8 mouse cellular contexts compared by ENCODE assay signal in genomic region chr15:40018792-40019151, GRCm38 (mm10).
A peak's percentile ranks its signal among the peaks of the same experiment; 100 is the strongest.
DNase-seq lines count a peak whose midpoint lies in the region; ATAC-seq and TF ChIP-seq lines count a peak whose summit lies in the region.
"Had no signal": no experiment of that assay in that cellular context is flagged by ENCODE, and none has a peak within 500 bp of the region (broad histone marks: within the 10 kb centered on the region; RNA-seq: fewer than 3 reads in every experiment).

No protein-coding gene starts in this region.

- H3K4me1 ChIP-seq in hindbrain, embryonic 11.5 days (replicated peaks; ENCODE audit: control insufficient read depth, insufficient read depth, low read length): no peaks in the 10 kb centered on the region
- H3K4me1 ChIP-seq in hindbrain, postnatal 0 days (ENCODE audit: insufficient read depth, low read length): no peaks in the 10 kb centered on the region
- peaks cover 9% of the 10 kb centered on the region for H3K4me1 ChIP-seq in neural tube, embryonic 15.5 days
- H3K4me1 ChIP-seq in hindbrain, embryonic 12.5 days: peaks cover 8% of the 10 kb centered on the region

- 44% methylated on average over 8 of the region's 8 CpGs for WGBS in hindbrain, embryonic 11.5 days
- 44% methylated on average over 8 of the region's 8 CpGs for WGBS in hindbrain, postnatal 0 days
- WGBS in neural tube, embryonic 15.5 days: 37% methylated on average over 8 of the region's 8 CpGs
- WGBS in hindbrain, embryonic 12.5 days: 44% methylated on average over 8 of the region's 8 CpGs

- no peak overlapping the region for H3K4me2 ChIP-seq in hindbrain, embryonic 11.5 days (replicated peaks; ENCODE audit: low read depth, low read length)
- no peak overlapping the region for H3K4me2 ChIP-seq in hindbrain, postnatal 0 days (ENCODE audit: low read depth, low read length)
- no peak overlapping the region for H3K4me2 ChIP-seq in neural tube, embryonic 15.5 days
- H3K4me2 ChIP-seq in hindbrain, embryonic 12.5 days (replicated peaks): no peak overlapping the region
- H3K4me2 ChIP-seq: liver, embryonic 13.5 days had no signal

- no peaks in the 10 kb centered on the region for H3K9me3 ChIP-seq in hindbrain, embryonic 11.5 days (ENCODE audit: control insufficient read depth, low read length)
- no peaks in the 10 kb centered on the region for H3K9me3 ChIP-seq in hindbrain, postnatal 0 days (ENCODE audit: low read length)
- no peaks in the 10 kb centered on the region for H3K9me3 ChIP-seq in neural tube, embryonic 15.5 days (replicated peaks)
- H3K9me3 ChIP-seq in hindbrain, embryonic 12.5 days (replicated peaks): no peaks in the 10 kb centered on the region
- H3K9me3 ChIP-seq: liver, embryonic 13.5 days had no signal

- H3K9ac ChIP-seq in hindbrain, embryonic 11.5 days (ENCODE audit: low read depth, low read length): no peak overlapping the region
- H3K9ac ChIP-seq in hindbrain, postnatal 0 days (replicated peaks; ENCODE audit: low read length): no peak overlapping the region
- no peak overlapping the region for H3K9ac ChIP-seq in neural tube, embryonic 15.5 days (replicated peaks)
- no peak overlapping the region for H3K9ac ChIP-seq in hindbrain, embryonic 12.5 days
- H3K9ac ChIP-seq: liver, embryonic 13.5 days had no signal

- H3K4me3 ChIP-seq in hindbrain, embryonic 11.5 days (ENCODE audit: low read depth, low read length): no peak overlapping the region
- H3K4me3 ChIP-seq in hindbrain, postnatal 0 days (ENCODE audit: low read length): no peak overlapping the region
- H3K4me3 ChIP-seq in neural tube, embryonic 15.5 days (replicated peaks): no peak overlapping the region
- no peak overlapping the region for H3K4me3 ChIP-seq in hindbrain, embryonic 12.5 days
- H3K4me3 ChIP-seq: liver, embryonic 13.5 days had no signal

- TF ChIP-seq CTCF in hindbrain, postnatal 0 days (IDR thresholded peaks at IDR 0.05; ENCODE audit: low read depth): no peak

- no peak overlapping the region for H3K27ac ChIP-seq in hindbrain, embryonic 11.5 days (ENCODE audit: low read depth, low read length)
- no peak overlapping the region for H3K27ac ChIP-seq in hindbrain, postnatal 0 days
- H3K27ac ChIP-seq in neural tube, embryonic 15.5 days (replicated peaks): no peak overlapping the region
- no peak overlapping the region for H3K27ac ChIP-seq in hindbrain, embryonic 12.5 days
- H3K27ac ChIP-seq: liver, embryonic 13.5 days had no signal

- H3K27me3 ChIP-seq in hindbrain, embryonic 11.5 days (ENCODE audit: control insufficient read depth, insufficient read depth, low read length): no peaks in the 10 kb centered on the region
- H3K27me3 ChIP-seq in hindbrain, postnatal 0 days (ENCODE audit: insufficient read depth, low read length): no peaks in the 10 kb centered on the region
- no peaks in the 10 kb centered on the region for H3K27me3 ChIP-seq in neural tube, embryonic 15.5 days (replicated peaks)
- no peaks in the 10 kb centered on the region for H3K27me3 ChIP-seq in hindbrain, embryonic 12.5 days
- H3K27me3 ChIP-seq: liver, embryonic 13.5 days had no signal

- intact Hi-C loops in left cerebral cortex, postnatal 36 days (cut with DNase I): no loop called here

- no peaks in the 10 kb centered on the region for H3K36me3 ChIP-seq in hindbrain, embryonic 11.5 days (ENCODE audit: control insufficient read depth, insufficient read depth, low read length)
- H3K36me3 ChIP-seq in hindbrain, postnatal 0 days (ENCODE audit: insufficient read depth, low read length): no peaks in the 10 kb centered on the region
- no peaks in the 10 kb centered on the region for H3K36me3 ChIP-seq in neural tube, embryonic 15.5 days
- H3K36me3 ChIP-seq in hindbrain, embryonic 12.5 days: no peaks in the 10 kb centered on the region
- H3K36me3 ChIP-seq: liver, embryonic 13.5 days had no signal

- DNase-seq in hindbrain, embryonic 11.5 days (ENCODE audit: low spot score): peak; percentile 41
- DNase-seq in hindbrain, postnatal 0 days (ENCODE audit: low spot score): no peak
- peak; percentile 19 for DNase-seq in neural tube, embryonic 10.5 days (ENCODE audit: extremely low spot score, low spot score)
- DNase-seq in spleen, postnatal 14 days (ENCODE audit: low spot score in 2 of 2): no peak
- no peak for DNase-seq in left cerebral cortex, postnatal 36 days (ENCODE audit: low spot score in 2 of 2)
- DNase-seq: liver, embryonic 13.5 days had no signal

- peak; percentile 82 for ATAC-seq in hindbrain, embryonic 11.5 days (ENCODE audit: low FRiP score)
- ATAC-seq in hindbrain, postnatal 0 days: no peak
- no peak for ATAC-seq in neural tube, embryonic 15.5 days (ENCODE audit: low FRiP score)
- 0 out of 2 replicates have a peak, but pooled peaks have one; percentile 74 for ATAC-seq in hindbrain, embryonic 12.5 days (ENCODE audit: low FRiP score)

Comparison
In these comparisons a context has a peak if more than half of its experiments do, and no peak if none do; other contexts are left out.
1. ATAC-seq: peak in hindbrain, embryonic 11.5 days (single experiment) and hindbrain, embryonic 12.5 days (single experiment); none in hindbrain, postnatal 0 days (single experiment) and neural tube, embryonic 15.5 days (single experiment).
2. DNase-seq: peak in hindbrain, embryonic 11.5 days (single experiment) and neural tube, embryonic 10.5 days (single experiment); none in hindbrain, postnatal 0 days (single experiment), spleen, postnatal 14 days (0 of 2) and left cerebral cortex, postnatal 36 days (0 of 2).